Mouse (Mus musculus) heart, adult 2 months (tissue): ENCODE data around the gene Mmachc.

ENCODE experiments used
- CTCF ChIP-seq: fragments of 200-600 bp; IDR thresholded peaks from 2 replicates; pipeline ENCODE4 v1.8.1; 2022; ENCODE audit warnings: antibody characterized with exemption, mild to moderate bottlenecking, moderate library complexity
- EP300 ChIP-seq: fragments of 200-500 bp; IDR thresholded peaks from 2 replicates; pipeline ENCODE4 v1.6.1; 2011; ENCODE audit warnings: low read depth, low read length, control low read depth; ENCODE audit not compliant: insufficient read depth
- POLR2A ChIP-seq: fragments of 200-500 bp; IDR thresholded peaks from 2 replicates; pipeline ENCODE4 v1.6.1; 2011; ENCODE audit warnings: mild to moderate bottlenecking, low read depth, low read length, control low read depth; ENCODE audit not compliant: insufficient read depth

GRCm38 (mm10) chr4:116734996-116735395, 26.8 kb upstream of the Mmachc start:
- TF ChIP-seq CTCF (no peak), POLR2A (no peak), EP300 (no peak)
